In genomic region chr14:54892200-54892599, GRCm38 (mm10) we compare ENCODE assay signal across 7 mouse cellular contexts. TPM values are rescaled to one million over a fixed set of nuclear protein-coding genes. Genes with fewer than 3 reads are reported as not detected.
A peak's percentile ranks its signal among the peaks of the same experiment; 100 is the strongest.
DNase-seq lines count a peak whose midpoint lies in the region; ATAC-seq lines count a peak whose summit lies in the region.

Gene Pabpn1 (plus strand): TSS chr14:54892500.

- peaks cover 7% of the 10 kb centered on the region for H3K36me3 ChIP-seq in forebrain, embryonic 11.5 days (ENCODE audit: control insufficient read depth, insufficient read depth, low read length)
- peaks cover 12% of the 10 kb centered on the region for H3K36me3 ChIP-seq in liver, embryonic 11.5 days (ENCODE audit: control insufficient read depth, insufficient read depth, low read length)
- peaks cover 13% of the 10 kb centered on the region for H3K36me3 ChIP-seq in stomach, embryonic 16.5 days (ENCODE audit: control insufficient read depth, insufficient read depth, low read length)

- H3K9ac ChIP-seq in forebrain, embryonic 11.5 days (ENCODE audit: low read length), result peak within 1 kb of the TSS; percentile 52
- H3K9ac ChIP-seq in liver, embryonic 11.5 days (ENCODE audit: low read depth, low read length), result peak within 1 kb of the TSS; percentile 60
- H3K9ac ChIP-seq in stomach, embryonic 16.5 days (ENCODE audit: low read length), result peak within 1 kb of the TSS; percentile 62; the same call in 1 of the 2 replicates

- H3K4me2 ChIP-seq in forebrain, embryonic 11.5 days (ENCODE audit: low read depth, low read length, severe bottlenecking), result peak within 1 kb of the TSS; percentile 53
- H3K4me2 ChIP-seq in liver, embryonic 11.5 days, result peak within 1 kb of the TSS; percentile 74
- peak within 1 kb of the TSS; percentile 53 for H3K4me2 ChIP-seq in stomach, embryonic 16.5 days (ENCODE audit: low read depth, low read length)

- peaks cover 7% of the 10 kb centered on the region for H3K4me1 ChIP-seq in forebrain, embryonic 11.5 days (replicated peaks; ENCODE audit: control insufficient read depth, insufficient read depth, low read length)
- H3K4me1 ChIP-seq in liver, embryonic 11.5 days (replicated peaks; ENCODE audit: control insufficient read depth, insufficient read depth, low read length), result peaks cover 9% of the 10 kb centered on the region; the same call in 1 of the 2 replicates
- H3K4me1 ChIP-seq in stomach, embryonic 16.5 days (ENCODE audit: control insufficient read depth, insufficient read depth, low read length), result peaks cover 13% of the 10 kb centered on the region

- H3K9me3 ChIP-seq in forebrain, embryonic 11.5 days (ENCODE audit: control insufficient read depth, low read length), result no peaks in the 10 kb centered on the region
- no peaks in the 10 kb centered on the region for H3K9me3 ChIP-seq in liver, embryonic 11.5 days (ENCODE audit: control insufficient read depth, low read length)
- no peaks in the 10 kb centered on the region for H3K9me3 ChIP-seq in stomach, embryonic 16.5 days (replicated peaks; ENCODE audit: control insufficient read depth, low read length)

- peak within 1 kb of the TSS; percentile 69; the same call in 1 of the 2 replicates for H3K27ac ChIP-seq in forebrain, embryonic 11.5 days (ENCODE audit: low read depth, low read length)
- H3K27ac ChIP-seq in liver, embryonic 11.5 days (ENCODE audit: low read depth, low read length), result peak within 1 kb of the TSS; percentile 73
- H3K27ac ChIP-seq in stomach, embryonic 16.5 days (ENCODE audit: low read length), result peak within 1 kb of the TSS; percentile 81

- H3K4me3 ChIP-seq in forebrain, embryonic 11.5 days (ENCODE audit: low read depth, low read length), result peak within 1 kb of the TSS; percentile 99
- H3K4me3 ChIP-seq in liver, embryonic 11.5 days (ENCODE audit: low read depth, low read length), result peak within 1 kb of the TSS; percentile 98
- peak within 1 kb of the TSS; percentile 53 for H3K4me3 ChIP-seq in stomach, embryonic 16.5 days (replicated peaks; ENCODE audit: low read length)

- no peak for DNase-seq in urinary bladder, adult 2 months (ENCODE audit: low spot score)
- DNase-seq in urinary bladder, adult 18-20 months (ENCODE audit: low spot score in 2 of 2), result no peak
- DNase-seq in forebrain, embryonic 11.5 days (ENCODE audit: low spot score), result no peak
- no peak for DNase-seq in liver, embryonic 11.5 days (ENCODE audit: low spot score)
- DNase-seq in cerebellum, adult 18-20 months, result no peak

- 93% methylated on average over 3 of the region's 3 CpGs for WGBS in forebrain, embryonic 11.5 days
- WGBS in liver, embryonic 11.5 days, result 91% methylated on average over 3 of the region's 3 CpGs
- 93% methylated on average over 3 of the region's 3 CpGs for WGBS in stomach, embryonic 16.5 days

- H3K27me3 ChIP-seq in forebrain, embryonic 11.5 days (ENCODE audit: control insufficient read depth, insufficient read depth, low read length), result no peaks in the 10 kb centered on the region
- H3K27me3 ChIP-seq in liver, embryonic 11.5 days (replicated peaks; ENCODE audit: control insufficient read depth, insufficient read depth, low read length), result no peaks in the 10 kb centered on the region
- no peaks in the 10 kb centered on the region for H3K27me3 ChIP-seq in stomach, embryonic 16.5 days (ENCODE audit: control insufficient read depth, insufficient read depth, low read length)

- no peak for ATAC-seq in forebrain, embryonic 11.5 days (replicated peaks; ENCODE audit: low FRiP score)
- ATAC-seq in hematopoietic stem cell, adult 5-6 weeks (replicated peaks in 1 of 2; ENCODE audit: insufficient read depth in 1 of 2, low FRiP score in 2 of 2, low TSS enrichment in 1 of 2, low read depth in 1 of 2, poor library complexity in 2 of 2, severe bottlenecking in 2 of 2), result no peak
- no peak for ATAC-seq in liver, embryonic 11.5 days (replicated peaks; ENCODE audit: low FRiP score)
- no peak for ATAC-seq in stomach, embryonic 16.5 days (ENCODE audit: insufficient read depth, low FRiP score)

RNA-seq across cellular contexts. Expression of gene Pabpn1, which starts in this region (rescaled TPM):
- polyA plus RNA-seq in urinary bladder, adult 2 months (2012; rRNA removed), result 278 and 430 TPM in 2 replicates
- polyA plus RNA-seq in forebrain, embryonic 11.5 days (2014; fragmentation: Nextera tagmentation; extraction: Ambion mirVana), result 182 and 221 TPM in 2 replicates
- 268 and 313 TPM in 2 replicates for total RNA-seq in hematopoietic stem cell, adult 5-6 weeks (2017)
- 117 and 132 TPM in 2 replicates for polyA plus RNA-seq in liver, embryonic 11.5 days (2014; fragmentation: Nextera tagmentation; extraction: Ambion mirVana)
- polyA plus RNA-seq in stomach, embryonic 16.5 days (2015; fragmentation: Nextera tagmentation; extraction: Ambion mirVana), result 67.8 and 78.6 TPM in 2 replicates
